Mouse (Mus musculus) urinary bladder, adult 2 months (tissue): ENCODE results near the gene T2. TPM values are rescaled to one million over a fixed set of nuclear protein-coding genes. Genes with fewer than 3 reads are reported as not detected.

Experiments
- polyA plus RNA-seq: library from polyadenylated mRNA; depleted of rRNA; stranded (reverse); fragments of >200 nt; gene quantifications from 2 replicates; pipeline ENCODE4 v1.2.3, GENCODE M21; 2012; rRNA removed

T2 gene
- polyA plus RNA-seq, 1 experiment, result 0.14 TPM

Other genes with a start within 250 kb of the T2 start
- gene Gm49673, start 208.2 kb upstream of the T2 start, polyA plus RNA-seq, result 0.07 and 0.10 TPM in 2 replicates
- gene Rnaset2a, start 207.9 kb upstream of the T2 start, polyA plus RNA-seq, result 43.7 and 58.1 TPM in 2 replicates
- 11.4 and 13.6 TPM in 2 replicates for gene Fgfr1op, start 190.5 kb upstream of the T2 start, polyA plus RNA-seq
- gene Ccr6, start 119.9 kb upstream of the T2 start, polyA plus RNA-seq, result 0.06 and 0.10 TPM in 2 replicates
- gene Mpc1, start 73.1 kb upstream of the T2 start, polyA plus RNA-seq, result 233 and 289 TPM in 2 replicates
- gene Sft2d1, start 44.9 kb upstream of the T2 start, polyA plus RNA-seq, result 88.8 and 142 TPM in 2 replicates
- gene Prr18, start 18.5 kb upstream of the T2 start, polyA plus RNA-seq, result 0.12 and 0.18 TPM in 2 replicates
- gene T, start 78.4 kb downstream of the T2 start, polyA plus RNA-seq, result not detected in 2 replicates
- 1.7 and 2.4 TPM in 2 replicates for gene Pde10a, start 169.4 kb downstream of the T2 start, polyA plus RNA-seq
- not detected in 2 replicates for gene Gm17087, start 211.0 kb downstream of the T2 start, polyA plus RNA-seq